Mouse (Mus musculus) heart, embryonic 11.5 days (tissue): ENCODE measurements around the gene Hoxc5. TPM values are rescaled to one million over a fixed set of nuclear protein-coding genes. Genes with fewer than 3 reads are reported as not detected.
A peak's percentile ranks its signal among the peaks of the same experiment; 100 is the strongest.

Source experiments
- ATAC-seq: fragments of 200-750 bp; cut with Nextera tagmentation; replicated peaks from 2 replicates; pipeline ENCODE4 v1.8.0; 2017; ENCODE audit warnings: moderate library complexity; ENCODE audit not compliant: insufficient number of reproducible peaks, low FRiP score, low TSS enrichment
- H3K27ac ChIP-seq: fragments of 300-500 bp; sonication (generic); 2 replicates; pipeline ENCODE4 v1.5.1; 2014; ENCODE audit warnings: mild to moderate bottlenecking, low read depth, low read length
- H3K27me3 ChIP-seq: fragments of 300-500 bp; sonication (generic); 2 replicates; pipeline ENCODE4 v1.6.1; 2014; ENCODE audit warnings: mild to moderate bottlenecking, low read length, mixed read lengths; ENCODE audit not compliant: control insufficient read depth, insufficient read depth
- H3K36me3 ChIP-seq: fragments of 300-500 bp; sonication (generic); 2 replicates; pipeline ENCODE4 v1.6.1; 2014; ENCODE audit warnings: mild to moderate bottlenecking, low read length, moderate library complexity, mixed read lengths; ENCODE audit not compliant: control insufficient read depth, insufficient read depth
- H3K4me1 ChIP-seq: fragments of 300-500 bp; sonication (generic); 2 replicates; pipeline ENCODE4 v1.6.1; 2014; ENCODE audit warnings: low read length; ENCODE audit not compliant: control insufficient read depth, insufficient read depth
- H3K4me2 ChIP-seq: fragments of 300-500 bp; sonication (generic); 2 replicates; pipeline ENCODE4 v1.6.1; 2014; ENCODE audit warnings: mild to moderate bottlenecking, moderate library complexity
- H3K4me3 ChIP-seq: fragments of 300-500 bp; sonication (generic); 2 replicates; pipeline ENCODE4 v1.5.1; 2014; ENCODE audit warnings: low read depth, low read length
- H3K9ac ChIP-seq: fragments of 300-500 bp; sonication (generic); 2 replicates; pipeline ENCODE4 v1.6.1; 2014; ENCODE audit warnings: mild to moderate bottlenecking, low read depth, low read length, moderate library complexity
- H3K9me3 ChIP-seq: fragments of 300-500 bp; sonication (generic); replicated peaks from 2 replicates; pipeline ENCODE4 v1.6.1; 2016; ENCODE audit warnings: low read length; ENCODE audit not compliant: control insufficient read depth
- WGBS: fragments of 180-500 bp; shearing (Covaris S2); extraction: QIAGEN DNeasy Blood & Tissue Kit; methylation state at CpG from one replicate; pipeline ENCODE4 v1.1.7; 2014; ENCODE audit not compliant: insufficient replicate concordance; 5-methylcytosine and 5-hydroxymethylcytosine counted together
- polyA plus RNA-seq: library from polyadenylated mRNA; unstranded; fragments of >200 nt; fragmentation: Nextera tagmentation; extraction: Ambion mirVana; gene quantifications from 2 replicates; pipeline ENCODE4 v1.2.1, GENCODE M21; 2014

Hoxc5 gene
- polyA plus RNA-seq, 1 experiment from 2014 or later, result 1.7 TPM

DNA sequence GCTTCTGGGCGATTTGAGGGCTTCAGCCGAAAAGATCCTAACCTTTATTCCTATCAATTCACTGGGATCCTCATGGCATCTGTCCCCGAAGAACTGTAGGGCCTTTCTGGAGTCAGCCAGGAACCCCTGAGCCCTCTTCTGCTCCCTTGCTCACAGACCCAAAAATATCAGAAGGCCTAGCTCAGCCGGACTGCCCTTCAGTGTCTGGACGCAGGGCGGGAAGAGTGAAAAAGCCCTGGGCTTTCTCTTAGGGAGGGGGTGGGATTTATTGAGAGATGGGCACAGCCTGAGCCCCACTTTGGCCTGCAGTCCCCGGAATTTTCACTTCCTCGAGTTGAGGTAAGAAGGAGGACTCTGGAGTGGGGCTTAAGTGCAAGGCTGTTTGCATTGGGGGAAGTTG, 4.0 kb upstream of the Hoxc5 start:
- 3% methylated on average over 8 of the region's 8 CpGs for WGBS
- Histone ChIP-seq H3K27me3 (peaks cover 93% of the 10 kb centered on the region), H3K9ac (no peak overlapping the region), H3K9me3 (no peaks in the 10 kb centered on the region), H3K4me3 (no peak overlapping the region), H3K4me1 (0 out of 2 replicates have a peak, but pooled peaks cover 2% of the 10 kb centered on the region), H3K36me3 (no peaks in the 10 kb centered on the region), H3K4me2 (no peak overlapping the region), H3K27ac (no peak overlapping the region)
- ATAC-seq, result no peak

DNA sequence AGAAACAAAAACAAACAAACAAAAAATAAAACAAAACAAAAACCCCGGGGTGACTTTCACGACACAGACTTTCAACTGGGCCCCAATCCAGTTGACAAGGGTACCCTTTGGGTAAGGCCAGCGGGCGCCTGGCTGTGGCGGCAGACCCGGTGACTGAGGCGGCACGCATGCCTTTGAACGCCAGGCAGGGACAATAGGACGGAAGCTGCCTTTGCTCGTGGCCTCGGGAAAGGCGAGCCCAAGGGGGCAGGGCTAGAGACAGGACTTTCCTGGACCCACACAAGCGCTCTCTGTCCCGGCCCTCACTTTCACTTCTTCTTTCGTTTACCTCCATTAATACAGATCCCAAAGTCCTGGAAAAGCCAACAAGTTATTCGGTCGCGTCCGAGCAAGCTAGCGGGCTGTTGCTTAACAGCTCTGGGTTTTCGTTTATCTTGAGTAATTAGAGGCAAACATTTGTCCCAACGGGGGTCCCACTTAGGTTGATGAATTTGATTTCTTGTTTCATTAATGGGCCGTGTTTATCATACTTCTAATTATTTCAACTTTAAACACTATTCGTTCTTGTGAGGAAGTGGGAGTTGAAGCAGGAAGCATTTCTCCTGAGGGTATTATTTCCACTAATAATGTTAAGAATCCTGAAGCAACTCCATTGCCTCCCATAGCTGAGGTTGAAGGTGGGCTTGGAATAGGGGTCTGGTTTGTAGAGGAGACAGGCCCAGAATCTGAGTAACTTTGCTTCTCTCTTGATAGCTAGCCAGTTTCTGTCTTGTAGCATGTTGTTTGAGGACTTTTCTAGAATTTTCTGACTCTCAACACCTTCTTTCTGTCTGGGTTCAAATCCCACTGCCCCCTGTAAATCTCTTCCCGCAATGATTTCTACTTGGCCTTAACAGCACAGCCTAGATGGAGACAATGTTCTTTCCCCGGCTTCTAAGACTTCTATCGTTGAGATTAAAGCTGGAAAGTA, 3.3 kb upstream of the Hoxc5 start:
- Histone ChIP-seq H3K9ac (no peak overlapping the region), H3K4me3 (no peak overlapping the region), H3K36me3 (no peaks in the 10 kb centered on the region), H3K4me1 (0 out of 2 replicates have a peak, but pooled peaks cover 2% of the 10 kb centered on the region), H3K4me2 (no peak overlapping the region), H3K27me3 (peaks cover 93% of the 10 kb centered on the region), H3K27ac (no peak overlapping the region), H3K9me3 (no peaks in the 10 kb centered on the region)
- 1% methylated on average over 28 of the region's 28 CpGs for WGBS
- no peak for ATAC-seq

DNA sequence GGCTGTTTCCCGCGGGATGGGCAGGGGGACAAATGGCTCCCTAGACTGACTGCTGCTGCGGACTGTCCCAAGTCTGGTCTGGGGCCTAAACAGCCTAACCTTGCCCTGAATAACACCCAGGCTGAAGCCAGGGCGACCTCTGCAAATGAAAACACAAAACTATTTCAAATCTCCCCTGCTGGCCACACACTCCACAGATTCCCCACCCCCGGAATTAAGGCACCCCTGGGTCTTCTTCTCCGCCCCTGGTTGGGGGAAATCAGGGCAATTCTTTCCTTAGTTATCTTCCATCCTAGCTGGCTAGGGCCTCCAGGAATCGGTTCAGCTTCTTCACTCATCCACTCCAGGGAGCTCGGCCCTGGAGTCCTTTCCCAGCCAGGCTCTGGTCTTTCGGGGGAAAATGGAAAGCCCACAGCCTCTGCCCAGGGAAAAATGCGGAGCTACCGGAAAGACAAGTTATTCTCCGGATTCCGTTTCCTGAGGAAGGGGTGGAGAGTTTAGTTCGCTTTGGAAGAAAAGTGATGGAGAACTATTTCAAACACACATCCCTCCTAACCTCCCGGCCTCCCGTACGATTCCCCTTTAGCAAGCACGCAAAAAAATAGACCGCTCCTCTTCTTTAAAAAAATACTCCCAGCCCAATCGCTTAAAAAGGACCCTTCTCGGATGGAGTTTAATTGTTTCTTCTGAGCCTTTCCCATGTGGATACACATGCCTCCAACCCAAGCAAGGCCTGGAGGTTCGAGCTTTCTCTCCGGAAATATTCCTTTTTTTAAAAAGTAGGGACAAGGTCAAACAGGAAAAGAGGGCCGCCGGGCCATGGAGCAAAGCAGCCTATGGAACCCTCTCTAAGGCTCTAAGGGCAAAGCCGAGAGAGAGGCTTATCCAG, 2.0 kb upstream of the Hoxc5 start:
- H3K27me3 ChIP-seq, result peaks cover 96% of the 10 kb centered on the region
- H3K9me3 ChIP-seq, result no peaks in the 10 kb centered on the region
- no peak overlapping the region for H3K4me2 ChIP-seq
- H3K4me3 ChIP-seq, result no peak overlapping the region
- no peak overlapping the region for H3K27ac ChIP-seq
- H3K36me3 ChIP-seq, result no peaks in the 10 kb centered on the region
- ATAC-seq, result no peak
- 0 out of 2 replicates have a peak, but pooled peaks cover 2% of the 10 kb centered on the region for H3K4me1 ChIP-seq
- no peak overlapping the region for H3K9ac ChIP-seq
- 3% methylated on average over 26 of the region's 26 CpGs for WGBS

DNA sequence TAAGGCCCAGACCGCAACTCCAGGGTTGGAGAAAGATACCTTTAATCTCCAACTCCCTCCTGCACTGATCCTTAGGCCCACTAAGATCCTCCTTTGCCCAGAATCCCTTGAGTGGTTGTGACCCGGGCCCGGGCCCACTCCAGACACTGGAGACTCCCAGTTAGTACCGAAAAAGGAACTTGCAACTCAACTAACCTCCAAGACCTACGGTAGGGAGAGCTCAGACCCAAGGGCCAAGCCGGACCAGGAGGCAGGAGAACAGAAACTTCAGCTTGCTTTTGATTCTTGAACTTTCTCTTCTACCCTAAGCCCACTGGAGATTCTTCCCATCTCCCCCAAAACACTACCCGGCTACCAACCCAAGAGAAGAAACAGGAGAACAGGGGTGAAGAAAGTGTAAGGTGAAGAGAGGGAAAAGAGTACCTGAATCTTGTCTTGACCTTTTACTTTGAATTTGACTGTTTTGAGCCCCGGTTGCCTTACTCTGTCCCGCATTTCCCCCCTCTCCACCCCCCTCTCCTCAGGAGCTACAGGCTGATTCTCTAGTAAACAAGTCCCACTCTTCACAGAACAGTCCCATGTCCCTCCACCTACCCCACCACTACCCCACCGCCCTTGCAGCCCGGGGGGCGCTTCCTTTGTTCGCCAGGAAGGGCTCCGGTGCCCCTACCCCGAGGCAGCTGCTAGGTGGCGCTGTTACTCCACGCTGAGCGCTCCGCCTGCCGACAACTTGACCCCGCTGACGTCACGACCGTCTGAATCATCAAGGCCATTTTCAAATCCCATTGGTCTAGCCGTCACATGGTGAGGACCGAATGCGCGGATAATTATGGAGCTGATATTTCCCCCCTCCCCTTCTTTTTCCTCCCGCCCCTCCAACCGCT, 1.1 kb upstream of the Hoxc5 start:
- Histone ChIP-seq H3K27ac (no peak overlapping the region), H3K27me3 (peaks cover 97% of the 10 kb centered on the region), H3K9ac (no peak overlapping the region), H3K4me1 (0 out of 2 replicates have a peak, but pooled peaks cover 2% of the 10 kb centered on the region), H3K4me3 (0 out of 2 replicates have a peak overlapping the region, but pooled peaks have one; percentile 14), H3K4me2 (peak overlapping the region; percentile 23; the same call in 1 of the 2 replicates), H3K36me3 (no peaks in the 10 kb centered on the region), H3K9me3 (no peaks in the 10 kb centered on the region)
- peak; percentile 35; the same call in 1 of the 2 replicates for ATAC-seq
- 2% methylated on average over 29 of the region's 30 CpGs for WGBS

DNA sequence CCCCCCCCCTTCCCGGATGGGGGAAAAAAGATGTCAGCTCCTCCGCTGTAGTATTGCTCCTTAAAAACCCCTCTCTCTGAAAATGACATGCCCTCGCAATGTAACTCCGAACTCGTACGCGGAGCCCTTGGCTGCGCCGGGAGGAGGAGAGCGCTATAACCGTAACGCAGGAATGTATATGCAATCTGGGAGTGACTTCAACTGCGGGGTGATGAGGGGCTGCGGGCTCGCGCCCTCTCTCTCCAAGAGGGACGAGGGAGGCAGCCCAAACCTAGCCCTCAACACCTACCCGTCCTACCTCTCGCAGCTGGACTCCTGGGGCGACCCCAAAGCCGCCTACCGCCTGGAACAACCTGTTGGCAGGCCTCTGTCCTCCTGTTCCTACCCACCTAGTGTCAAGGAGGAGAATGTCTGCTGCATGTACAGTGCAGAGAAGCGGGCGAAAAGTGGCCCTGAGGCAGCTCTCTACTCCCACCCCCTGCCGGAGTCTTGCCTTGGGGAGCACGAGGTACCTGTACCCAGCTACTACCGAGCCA, 399 bp upstream of the Hoxc5 start, which contains the start of gene Hoxc10:
Hoxc10 (plus strand) TSS at position 21 of the 536 bp plus-strand sequence.
- WGBS, result 3% methylated on average over 27 of the region's 27 CpGs

DNA sequence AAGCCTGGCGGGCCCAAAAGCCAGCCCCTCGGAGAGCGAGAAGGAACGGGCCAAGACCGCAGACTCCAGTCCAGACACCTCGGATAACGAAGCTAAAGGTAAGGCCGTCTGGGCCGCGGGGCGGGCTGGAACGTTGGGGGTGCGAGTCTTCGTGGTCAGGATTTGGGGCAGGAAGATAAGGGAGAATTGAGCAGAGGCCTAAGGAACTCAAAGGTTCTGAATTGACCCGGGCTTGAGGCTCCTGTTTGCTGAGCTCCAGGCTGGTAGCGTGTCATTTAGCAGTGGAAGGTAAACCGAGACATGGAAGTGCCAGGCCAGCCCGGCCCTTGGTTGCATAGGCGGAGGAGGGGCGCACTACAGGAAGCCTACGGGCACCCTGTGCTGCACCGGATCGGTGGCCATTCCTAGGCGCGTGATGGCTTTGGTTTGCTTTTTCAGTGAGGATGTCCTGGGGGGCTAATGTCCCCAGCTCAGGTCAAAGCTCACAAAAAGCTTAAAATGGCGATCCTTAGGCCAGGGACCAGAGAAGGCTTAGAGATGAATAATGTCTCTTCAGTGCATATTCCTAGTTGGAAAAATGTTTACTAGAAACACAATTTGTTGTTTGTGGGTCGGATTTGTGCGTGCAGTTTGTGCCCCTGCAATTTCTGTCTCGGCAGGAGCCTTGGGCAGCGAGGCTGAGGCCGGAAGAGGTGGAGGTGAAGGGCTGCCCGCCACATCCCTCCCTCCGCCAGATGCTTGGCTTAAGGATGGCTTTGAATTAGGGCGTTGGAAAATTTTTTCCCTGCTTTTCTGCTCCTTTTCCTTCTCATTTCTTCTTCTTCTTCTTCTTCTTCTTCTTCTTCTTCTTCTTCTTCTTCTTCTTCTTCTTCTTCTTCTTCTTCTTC, 511 bp downstream of the Hoxc5 start:
- no peaks in the 10 kb centered on the region for H3K9me3 ChIP-seq
- H3K36me3 ChIP-seq, result no peaks in the 10 kb centered on the region
- ATAC-seq, result no peak
- no peak overlapping the region for H3K27ac ChIP-seq
- WGBS, result 2% methylated on average over 34 of the region's 34 CpGs
- 0 out of 2 replicates have a peak, but pooled peaks cover 2% of the 10 kb centered on the region for H3K4me1 ChIP-seq
- H3K27me3 ChIP-seq, result peaks cover 98% of the 10 kb centered on the region
- no peak overlapping the region for H3K4me2 ChIP-seq
- no peak overlapping the region for H3K4me3 ChIP-seq
- H3K9ac ChIP-seq, result no peak overlapping the region

More for the DNA sequence above, 399 bp upstream of the Hoxc5 start, which contains the start of gene Hoxc10:
- no peak within 1 kb of the TSS for H3K27ac ChIP-seq
- ATAC-seq, result 0 out of 2 replicates have a peak, but pooled peaks have one; percentile 7
- peak within 1 kb of the TSS; percentile 23; the same call in 1 of the 2 replicates for H3K4me2 ChIP-seq
- H3K4me1 ChIP-seq, result 0 out of 2 replicates have a peak, but pooled peaks cover 2% of the 10 kb centered on the region
- no peak within 1 kb of the TSS for H3K9ac ChIP-seq
- peak within 1 kb of the TSS; percentile 14; the same call in 1 of the 2 replicates for H3K4me3 ChIP-seq
- peaks cover 97% of the 10 kb centered on the region for H3K27me3 ChIP-seq
- no peaks in the 10 kb centered on the region for H3K36me3 ChIP-seq
- no peaks in the 10 kb centered on the region for H3K9me3 ChIP-seq

DNA sequence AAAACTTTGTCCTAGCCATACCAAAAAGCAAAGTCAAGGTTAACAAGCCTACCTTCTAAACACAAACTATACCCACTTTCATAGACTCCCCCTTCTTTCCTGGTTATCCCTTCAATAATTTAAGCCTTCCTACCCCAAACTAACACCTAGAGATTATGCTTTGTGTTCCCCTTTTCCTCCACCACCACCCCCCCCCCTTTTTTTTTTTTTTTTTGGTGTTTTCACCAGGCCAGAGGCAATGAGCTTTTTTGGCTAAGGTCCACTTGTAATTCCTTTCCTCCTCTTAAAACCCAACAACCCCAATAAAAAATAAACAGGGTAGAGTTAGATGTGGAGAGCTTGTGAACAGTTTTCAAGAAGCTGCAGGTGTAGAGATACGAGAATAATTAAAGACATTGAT, 2.1 kb downstream of the Hoxc5 start:
- no peak overlapping the region for H3K9ac ChIP-seq
- 0 out of 2 replicates have a peak, but pooled peaks cover 2% of the 10 kb centered on the region for H3K4me1 ChIP-seq
- no peak overlapping the region for H3K27ac ChIP-seq
- H3K9me3 ChIP-seq, result no peaks in the 10 kb centered on the region
- H3K4me2 ChIP-seq, result no peak overlapping the region
- no peak overlapping the region for H3K4me3 ChIP-seq
- WGBS, result 22% methylated on average over 1 of the region's 1 CpGs
- H3K36me3 ChIP-seq, result no peaks in the 10 kb centered on the region
- H3K27me3 ChIP-seq, result peaks cover 98% of the 10 kb centered on the region
- no peak for ATAC-seq
